Mouse (Mus musculus) intestine, embryonic 15.5 days (tissue): ENCODE data around the gene Dolpp1. TPM values are rescaled to one million over a fixed set of nuclear protein-coding genes. Genes with fewer than 3 reads are reported as not detected.
A peak's percentile ranks its signal among the peaks of the same experiment; 100 is the strongest.

ENCODE experiments used
- ATAC-seq: fragments of 200-750 bp; cut with Nextera tagmentation; 2 replicates; pipeline ENCODE4 v1.8.0; 2017; ENCODE audit warnings: moderate TSS enrichment, moderate library complexity
- H3K27ac ChIP-seq: fragments of 300-500 bp; sonication (generic); 2 replicates; pipeline ENCODE4 v1.5.1; 2015; ENCODE audit warnings: mild to moderate bottlenecking, inconsistent platforms
- H3K27me3 ChIP-seq: fragments of 300-500 bp; sonication (generic); replicated peaks from 2 replicates; pipeline ENCODE4 v1.6.1; 2015; ENCODE audit warnings: inconsistent platforms
- H3K36me3 ChIP-seq: fragments of 300-500 bp; sonication (generic); 2 replicates; pipeline ENCODE4 v1.6.1; 2015; ENCODE audit warnings: inconsistent platforms
- H3K4me1 ChIP-seq: fragments of 300-500 bp; sonication (generic); replicated peaks from 2 replicates; pipeline ENCODE4 v1.6.1; 2015; ENCODE audit warnings: inconsistent platforms
- H3K4me2 ChIP-seq: fragments of 300-500 bp; sonication (generic); replicated peaks from 2 replicates; pipeline ENCODE4 v1.6.1; 2015; ENCODE audit warnings: mild to moderate bottlenecking, inconsistent platforms
- H3K4me3 ChIP-seq: fragments of 300-500 bp; sonication (generic); replicated peaks from 2 replicates; pipeline ENCODE4 v1.5.1; 2015; ENCODE audit warnings: inconsistent platforms
- H3K9ac ChIP-seq: fragments of 300-500 bp; sonication (generic); 2 replicates; pipeline ENCODE4 v1.6.1; 2015; ENCODE audit warnings: inconsistent platforms
- H3K9me3 ChIP-seq: fragments of 300-500 bp; sonication (generic); 2 replicates; pipeline ENCODE4 v1.6.1; 2016; ENCODE audit warnings: inconsistent platforms
- WGBS: fragments of 180-500 bp; shearing (Covaris S2); methylation state at CpG from one replicate; pipeline ENCODE4 v1.1.7; 2015; 5-methylcytosine and 5-hydroxymethylcytosine counted together
- polyA plus RNA-seq: library from polyadenylated mRNA; unstranded; fragments of >200 nt; fragmentation: Nextera tagmentation; extraction: Ambion mirVana; gene quantifications from 2 replicates; pipeline ENCODE4 v1.2.1, GENCODE M21; 2015

Gene Dolpp1
- polyA plus RNA-seq, 1 experiment from 2014 or later, result 44.5 TPM

GRCm38 (mm10) chr2:30440211-30440700 is 48.2 kb downstream of the Dolpp1 start:
- 33% methylated on average over 3 of the region's 3 CpGs for WGBS
- no peak overlapping the region for H3K4me3 ChIP-seq
- peaks cover 59% of the 10 kb centered on the region for H3K4me1 ChIP-seq
- peaks cover 33% of the 10 kb centered on the region for H3K36me3 ChIP-seq
- no peaks in the 10 kb centered on the region for H3K9me3 ChIP-seq
- ATAC-seq, result no peak
- peak overlapping the region; percentile 1 for H3K9ac ChIP-seq
- H3K27ac ChIP-seq, result peak overlapping the region; percentile 98
- no peaks in the 10 kb centered on the region for H3K27me3 ChIP-seq
- no peak overlapping the region for H3K4me2 ChIP-seq

- H3K4me3 ChIP-seq, result no peak overlapping the region
- WGBS, result 11% methylated on average over 12 of the region's 12 CpGs
Observed at GRCm38 (mm10) chr2:30440701-30441517, 48.9 kb downstream of the Dolpp1 start.

GRCm38 (mm10) chr2:30441518-30442497 is 49.8 kb downstream of the Dolpp1 start:
- H3K4me3 ChIP-seq, result peak overlapping the region; percentile 29
- no peaks in the 10 kb centered on the region for H3K27me3 ChIP-seq
- ATAC-seq, result peak; percentile 70
- 8% methylated on average over 15 of the region's 15 CpGs for WGBS
- H3K36me3 ChIP-seq, result peaks cover 39% of the 10 kb centered on the region
- peak overlapping the region; percentile 66 for H3K4me2 ChIP-seq
- peak overlapping the region; percentile 40 for H3K9ac ChIP-seq
- peak overlapping the region; percentile 98 for H3K27ac ChIP-seq
- H3K9me3 ChIP-seq, result no peaks in the 10 kb centered on the region
- H3K4me1 ChIP-seq, result peaks cover 69% of the 10 kb centered on the region

More at GRCm38 (mm10) chr2:30440701-30441517, 48.9 kb downstream of the Dolpp1 start:
- H3K4me1 ChIP-seq, result peaks cover 65% of the 10 kb centered on the region
- peak overlapping the region; percentile 40; the same call in 1 of the 2 replicates for H3K9ac ChIP-seq
- H3K36me3 ChIP-seq, result peaks cover 34% of the 10 kb centered on the region
- no peaks in the 10 kb centered on the region for H3K27me3 ChIP-seq
- ATAC-seq, result peak; percentile 52
- H3K4me2 ChIP-seq, result peak overlapping the region; percentile 66
- peak overlapping the region; percentile 98 for H3K27ac ChIP-seq
- H3K9me3 ChIP-seq, result no peaks in the 10 kb centered on the region

GRCm38 (mm10) chr2:30442498-30442890 is 50.4 kb downstream of the Dolpp1 start:
- H3K9ac ChIP-seq, result peak overlapping the region; percentile 40
- 24% methylated on average over 5 of the region's 5 CpGs for WGBS
- H3K27ac ChIP-seq, result peak overlapping the region; percentile 98
- peaks cover 41% of the 10 kb centered on the region for H3K36me3 ChIP-seq
- no peaks in the 10 kb centered on the region for H3K9me3 ChIP-seq
- peak overlapping the region; percentile 66 for H3K4me2 ChIP-seq
- no peak for ATAC-seq
- peak overlapping the region; percentile 29 for H3K4me3 ChIP-seq
- no peaks in the 10 kb centered on the region for H3K27me3 ChIP-seq
- peaks cover 73% of the 10 kb centered on the region for H3K4me1 ChIP-seq

- WGBS, result 34% methylated on average over 4 of the region's 4 CpGs
- peak overlapping the region; percentile 98 for H3K27ac ChIP-seq
- H3K36me3 ChIP-seq, result peaks cover 35% of the 10 kb centered on the region
- peaks cover 73% of the 10 kb centered on the region for H3K4me1 ChIP-seq
- no peaks in the 10 kb centered on the region for H3K9me3 ChIP-seq
- no peak for ATAC-seq
- peak overlapping the region; percentile 66 for H3K4me2 ChIP-seq
- no peaks in the 10 kb centered on the region for H3K27me3 ChIP-seq
- H3K9ac ChIP-seq, result 0 out of 2 replicates have a peak overlapping the region, but pooled peaks have one; percentile 40
- H3K4me3 ChIP-seq, result no peak overlapping the region
Observed at GRCm38 (mm10) chr2:30443281-30443680, 51.2 kb downstream of the Dolpp1 start.

- Histone ChIP-seq H3K9ac (no peak overlapping the region), H3K36me3 (peaks cover 30% of the 10 kb centered on the region; the same call in 1 of the 2 replicates), H3K4me2 (peak overlapping the region; percentile 66), H3K4me1 (peaks cover 73% of the 10 kb centered on the region), H3K27ac (peak overlapping the region; percentile 98), H3K4me3 (no peak overlapping the region), H3K27me3 (no peaks in the 10 kb centered on the region), H3K9me3 (no peaks in the 10 kb centered on the region)
- ATAC-seq, result no peak
- 39% methylated on average over 5 of the region's 5 CpGs for WGBS
Observed at GRCm38 (mm10) chr2:30444006-30444405, 52.0 kb downstream of the Dolpp1 start.

GRCm38 (mm10) chr2:30444450-30444849 is 52.4 kb downstream of the Dolpp1 start:
- peak overlapping the region; percentile 66 for H3K4me2 ChIP-seq
- no peak for ATAC-seq
- H3K4me3 ChIP-seq, result no peak overlapping the region
- peaks cover 73% of the 10 kb centered on the region for H3K4me1 ChIP-seq
- 0 out of 2 replicates have a peak overlapping the region, but pooled peaks have one; percentile 24 for H3K9ac ChIP-seq
- no peaks in the 10 kb centered on the region for H3K9me3 ChIP-seq
- H3K27ac ChIP-seq, result peak overlapping the region; percentile 98
- peaks cover 30% of the 10 kb centered on the region for H3K36me3 ChIP-seq
- no peaks in the 10 kb centered on the region for H3K27me3 ChIP-seq

GRCm38 (mm10) chr2:30445312-30445711 is 53.3 kb downstream of the Dolpp1 start:
- Histone ChIP-seq H3K4me2 (peak overlapping the region; percentile 26), H3K36me3 (peaks cover 32% of the 10 kb centered on the region), H3K27ac (peak overlapping the region; percentile 98), H3K9me3 (no peaks in the 10 kb centered on the region), H3K4me3 (no peak overlapping the region), H3K9ac (peak overlapping the region; percentile 24; the same call in 1 of the 2 replicates), H3K4me1 (peaks cover 64% of the 10 kb centered on the region), H3K27me3 (no peaks in the 10 kb centered on the region)
- 27% methylated on average over 2 of the region's 2 CpGs for WGBS
- ATAC-seq, result peak; percentile 56

- peaks cover 48% of the 10 kb centered on the region for H3K4me1 ChIP-seq
- no peaks in the 10 kb centered on the region for H3K27me3 ChIP-seq
- H3K9me3 ChIP-seq, result no peaks in the 10 kb centered on the region
- H3K27ac ChIP-seq, result peak overlapping the region; percentile 19; the same call in 1 of the 2 replicates
- no peak overlapping the region for H3K9ac ChIP-seq
- H3K4me3 ChIP-seq, result no peak overlapping the region
- WGBS, result 82% methylated on average over 10 of the region's 10 CpGs
- peaks cover 37% of the 10 kb centered on the region for H3K36me3 ChIP-seq
- ATAC-seq, result no peak
- H3K4me2 ChIP-seq, result no peak overlapping the region
Observed at GRCm38 (mm10) chr2:30446891-30447826, 55.1 kb downstream of the Dolpp1 start.

- Histone ChIP-seq H3K4me3 (no peak overlapping the region), H3K9ac (no peak overlapping the region), H3K36me3 (peaks cover 33% of the 10 kb centered on the region), H3K27ac (no peak overlapping the region), H3K4me2 (no peak overlapping the region), H3K9me3 (no peaks in the 10 kb centered on the region), H3K27me3 (no peaks in the 10 kb centered on the region), H3K4me1 (peaks cover 36% of the 10 kb centered on the region)
- no peak for ATAC-seq
- WGBS, result 93% methylated on average over 7 of the region's 7 CpGs
Observed at GRCm38 (mm10) chr2:30448371-30448770, 56.3 kb downstream of the Dolpp1 start.
